In the genomic region with DNA sequence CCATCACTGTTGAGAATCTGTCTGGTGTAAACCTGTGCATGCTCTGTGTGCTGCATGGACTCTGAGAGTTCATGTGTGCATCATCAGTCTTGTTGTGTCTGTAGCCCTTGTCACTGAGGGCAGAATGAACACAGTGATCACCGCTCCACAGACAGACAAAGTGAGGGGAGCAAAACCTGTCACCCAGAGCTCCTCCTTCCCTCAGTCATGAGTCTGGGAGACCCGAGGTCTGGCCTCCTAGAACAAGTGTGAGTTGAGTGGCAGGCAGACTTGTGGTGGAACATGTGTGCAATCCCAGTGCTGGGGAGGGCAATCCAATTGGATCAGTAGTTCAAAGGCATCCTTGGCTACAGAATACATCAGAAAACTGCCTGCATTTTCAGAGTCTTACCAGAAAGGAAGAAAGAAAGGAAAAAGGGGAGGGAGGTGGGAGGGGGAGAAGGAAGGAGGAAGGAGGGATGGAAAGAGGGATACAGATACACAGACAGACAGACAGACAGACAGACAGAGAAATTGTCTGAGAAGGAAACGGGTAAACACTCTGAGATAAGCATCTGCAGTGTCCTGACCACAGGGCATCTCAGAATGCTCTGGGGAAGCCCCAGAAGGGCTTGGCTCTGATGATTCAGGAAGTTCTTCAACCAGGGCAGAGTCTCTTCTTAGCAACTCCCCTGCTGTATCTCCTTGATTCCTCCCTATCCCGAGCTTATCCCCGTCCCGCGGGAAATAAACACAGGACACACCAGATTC, we compare ENCODE assay signal across 8 mouse cellular contexts. TPM values are rescaled to one million over a fixed set of nuclear protein-coding genes. Genes with fewer than 3 reads are reported as not detected.
A peak's percentile ranks its signal among the peaks of the same experiment; 100 is the strongest.
DNase-seq lines count a peak whose midpoint lies in the region; ATAC-seq lines count a peak whose summit lies in the region.

No protein-coding gene starts in this region.

- ATAC-seq in heart, embryonic 12.5 days (ENCODE audit: insufficient number of reproducible peaks, low FRiP score) = 0 out of 2 replicates have a peak, but pooled peaks have one; percentile 48
- peak; percentile 97 for ATAC-seq in activated CD4-positive, CD25-positive, alpha-beta regulatory T cell, adult 4 months
- 0 out of 2 replicates have a peak, but pooled peaks have one; percentile 37 for ATAC-seq in hindbrain, embryonic 15.5 days (ENCODE audit: low FRiP score, low read depth)
- ATAC-seq in midbrain, embryonic 12.5 days (ENCODE audit: low FRiP score, low read depth) = 0 out of 2 replicates have a peak, but pooled peaks have one; percentile 12
- no peak for ATAC-seq in cerebellum, adult (ENCODE audit: insufficient number of reproducible peaks, low FRiP score, low TSS enrichment)

- no peak overlapping the region for H3K27ac ChIP-seq in heart, embryonic 12.5 days (ENCODE audit: poor library complexity, severe bottlenecking)
- no peak overlapping the region for H3K27ac ChIP-seq in hindbrain, embryonic 15.5 days (replicated peaks)
- H3K27ac ChIP-seq in midbrain, embryonic 12.5 days (replicated peaks) = no peak overlapping the region

- H3K9me3 ChIP-seq in heart, embryonic 12.5 days (replicated peaks) = no peaks in the 10 kb centered on the region
- H3K9me3 ChIP-seq in hindbrain, embryonic 15.5 days = no peaks in the 10 kb centered on the region
- no peaks in the 10 kb centered on the region for H3K9me3 ChIP-seq in midbrain, embryonic 12.5 days

- peaks cover 10% of the 10 kb centered on the region; the same call in 1 of the 2 replicates for H3K4me1 ChIP-seq in heart, embryonic 12.5 days (replicated peaks)
- peaks cover 5% of the 10 kb centered on the region for H3K4me1 ChIP-seq in hindbrain, embryonic 15.5 days (replicated peaks)
- peaks cover 10% of the 10 kb centered on the region; the same call in 1 of the 2 replicates for H3K4me1 ChIP-seq in midbrain, embryonic 12.5 days

- no peak for DNase-seq in heart, adult 8-10 months (ENCODE audit: low spot score)
- DNase-seq in yolk sac, embryonic 10.5 days (ENCODE audit: low spot score) = peak; percentile 19
- DNase-seq in gastrocnemius, postnatal 4 days (ENCODE audit: low spot score in 2 of 2) = no peak

- peak overlapping the region; percentile 57 for H3K9ac ChIP-seq in heart, embryonic 12.5 days
- no peak overlapping the region for H3K9ac ChIP-seq in hindbrain, embryonic 15.5 days
- H3K9ac ChIP-seq in midbrain, embryonic 12.5 days (replicated peaks) = no peak overlapping the region

- WGBS in heart, embryonic 12.5 days = 20% methylated on average over 7 of the region's 7 CpGs
- 24% methylated on average over 7 of the region's 7 CpGs for WGBS in hindbrain, embryonic 15.5 days
- 28% methylated on average over 7 of the region's 7 CpGs for WGBS in midbrain, embryonic 12.5 days

- H3K4me3 ChIP-seq in heart, embryonic 12.5 days = peak overlapping the region; percentile 20
- H3K4me3 ChIP-seq in hindbrain, embryonic 15.5 days = peak overlapping the region; percentile 5; the same call in 1 of the 2 replicates
- no peak overlapping the region for H3K4me3 ChIP-seq in midbrain, embryonic 12.5 days

- H3K36me3 ChIP-seq in heart, embryonic 12.5 days = no peaks in the 10 kb centered on the region
- no peaks in the 10 kb centered on the region for H3K36me3 ChIP-seq in hindbrain, embryonic 15.5 days
- H3K36me3 ChIP-seq in midbrain, embryonic 12.5 days = no peaks in the 10 kb centered on the region

- H3K4me2 ChIP-seq in heart, embryonic 12.5 days = peak overlapping the region; percentile 60
- H3K4me2 ChIP-seq in hindbrain, embryonic 15.5 days = peak overlapping the region; percentile 39
- peak overlapping the region; percentile 40 for H3K4me2 ChIP-seq in midbrain, embryonic 12.5 days (replicated peaks)

- no peaks in the 10 kb centered on the region for H3K27me3 ChIP-seq in heart, embryonic 12.5 days (replicated peaks)
- no peaks in the 10 kb centered on the region for H3K27me3 ChIP-seq in hindbrain, embryonic 15.5 days
- H3K27me3 ChIP-seq in midbrain, embryonic 12.5 days = no peaks in the 10 kb centered on the region

RNA-seq across cellular contexts. Expression of a gene that starts 4.0 kb away (rescaled TPM):
- polyA plus RNA-seq in heart, embryonic 12.5 days (2016; fragmentation: Nextera tagmentation; extraction: Ambion mirVana) = 8.4 and 8.5 TPM in 2 replicates
- 1 to 10 TPM; 4.3 to 7.0 (median 5.8) TPM for total RNA-seq in heart, adult 8-10 months (2022)
- polyA plus RNA-seq in activated CD4-positive, CD25-positive, alpha-beta regulatory T cell, adult 4 months (2017; shearing (Covaris generic)) = 1 to 10 TPM; 3.3 to 4.5 TPM
- polyA plus RNA-seq in hindbrain, embryonic 15.5 days (2015; fragmentation: Nextera tagmentation; extraction: Ambion mirVana) = 12.2 and 12.4 TPM in 2 replicates
- polyA plus RNA-seq in midbrain, embryonic 12.5 days (2016; fragmentation: Nextera tagmentation; extraction: Ambion mirVana) = 17.5 and 18.2 TPM in 2 replicates
- 1 to 10 TPM; 7.7 to 9.3 TPM for total RNA-seq in gastrocnemius, postnatal 4 days (2021)

RNA-seq across cellular contexts. Expression of a gene that starts 45.7 kb away (rescaled TPM):
- 13.9 TPM in 2 replicates for polyA plus RNA-seq in heart, embryonic 12.5 days (2016; fragmentation: Nextera tagmentation; extraction: Ambion mirVana)
- 1 to 10 TPM; 7.3 to 8.2 (median 7.8) TPM for total RNA-seq in heart, adult 8-10 months (2022)
- 10 to 100 TPM; 35.1 to 37.1 TPM for polyA plus RNA-seq in activated CD4-positive, CD25-positive, alpha-beta regulatory T cell, adult 4 months (2017; shearing (Covaris generic))
- polyA plus RNA-seq in hindbrain, embryonic 15.5 days (2015; fragmentation: Nextera tagmentation; extraction: Ambion mirVana) = 29.7 and 33.5 TPM in 2 replicates
- 25.7 and 27.2 TPM in 2 replicates for polyA plus RNA-seq in midbrain, embryonic 12.5 days (2016; fragmentation: Nextera tagmentation; extraction: Ambion mirVana)
- 1 to 10 TPM; 7.8 to 8.8 TPM for total RNA-seq in gastrocnemius, postnatal 4 days (2021)
